Mouse (Mus musculus) thymus, postnatal 14 days (tissue): ENCODE results near the gene Gpr161.

ENCODE experiments used
- DNase-seq: peaks from one replicate; pipeline ENCODE4 v3.0.0; 2021

Gpr161 gene

GRCm38 (mm10) chr1:165295489-165295888, at the start of gene Gpr161:
Gene Gpr161 (plus strand): TSS chr1:165295789.
- no peak for DNase-seq

- no peak for DNase-seq
Observed at GRCm38 (mm10) chr1:165246587-165246986, 49.0 kb upstream of the Gpr161 start.

- no peak for DNase-seq
Observed at GRCm38 (mm10) chr1:165247085-165247484, 48.5 kb upstream of the Gpr161 start.

DNA sequence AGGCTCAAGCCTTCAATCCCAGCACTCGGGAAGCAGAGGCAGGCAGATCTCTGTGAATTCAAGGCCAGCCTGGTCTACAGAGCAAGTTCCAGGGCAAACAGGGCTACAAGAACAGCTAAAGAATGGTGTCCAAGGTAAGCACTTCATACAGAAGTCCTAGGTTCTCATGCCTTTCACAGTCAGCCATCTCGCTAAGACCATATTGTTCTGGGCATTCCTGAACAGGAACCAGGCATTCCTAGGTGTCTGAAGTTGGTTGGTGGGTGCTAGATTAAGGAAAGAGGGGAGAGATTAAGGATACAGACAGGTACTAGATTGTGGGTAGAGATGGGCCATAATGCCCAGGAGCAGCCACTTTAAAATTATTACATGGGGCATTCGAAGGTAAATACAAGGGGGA, 47.8 kb upstream of the Gpr161 start:
- no peak for DNase-seq

- no peak for DNase-seq
Observed at GRCm38 (mm10) chr1:165248842-165249241, 46.7 kb upstream of the Gpr161 start.

GRCm38 (mm10) chr1:165250546-165250945, 45.0 kb upstream of the Gpr161 start:
- DNase-seq, result no peak

GRCm38 (mm10) chr1:165252027-165252671, 43.4 kb upstream of the Gpr161 start:
- DNase-seq, result peak; percentile 60

GRCm38 (mm10) chr1:165274946-165275345, 20.6 kb upstream of the Gpr161 start:
- DNase-seq, result no peak

GRCm38 (mm10) chr1:165280741-165281140, 14.8 kb upstream of the Gpr161 start:
- DNase-seq, result no peak

GRCm38 (mm10) chr1:165281351-165282221, 14.0 kb upstream of the Gpr161 start:
- DNase-seq, result peak; percentile 68

DNA sequence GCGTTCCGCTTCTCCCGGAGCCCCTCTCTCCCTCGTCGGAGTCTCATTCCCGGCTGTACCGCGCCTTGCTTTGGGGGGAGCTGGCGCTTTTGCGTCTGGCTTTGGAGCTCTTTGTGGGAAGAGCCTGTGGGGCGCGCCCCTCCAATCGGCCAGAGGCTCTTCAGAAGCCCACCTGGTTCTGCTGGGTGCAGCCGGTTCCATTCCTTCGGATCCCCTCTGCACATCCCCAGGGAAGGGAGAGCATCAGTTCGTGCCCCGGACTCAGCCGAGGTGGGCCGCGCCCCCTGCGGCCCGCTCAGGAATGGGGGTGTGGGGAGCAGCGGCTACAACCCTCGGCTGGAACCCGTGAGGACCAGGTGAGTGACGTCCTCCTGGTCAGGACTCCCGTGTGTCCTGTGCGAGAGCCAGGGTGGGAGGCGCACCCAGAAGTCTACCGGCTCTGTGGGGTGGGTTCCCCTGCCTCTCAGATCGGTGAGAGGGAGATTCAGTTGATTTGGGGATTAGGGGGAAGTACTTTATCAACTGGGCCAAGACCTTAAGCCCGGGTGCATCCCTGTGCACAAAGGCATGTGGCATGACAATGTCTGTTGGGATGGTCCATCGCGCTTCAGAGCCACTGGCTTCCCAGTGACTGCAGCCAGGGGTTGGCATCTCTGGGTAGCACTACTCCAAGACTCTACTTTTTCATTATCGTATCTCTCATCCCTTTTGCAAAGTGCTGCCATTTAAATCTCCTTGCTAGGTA, 13.2 kb upstream of the Gpr161 start:
- DNase-seq, result peak; percentile 14

- no peak for DNase-seq
Observed at GRCm38 (mm10) chr1:165282967-165283345, 12.6 kb upstream of the Gpr161 start.

DNA sequence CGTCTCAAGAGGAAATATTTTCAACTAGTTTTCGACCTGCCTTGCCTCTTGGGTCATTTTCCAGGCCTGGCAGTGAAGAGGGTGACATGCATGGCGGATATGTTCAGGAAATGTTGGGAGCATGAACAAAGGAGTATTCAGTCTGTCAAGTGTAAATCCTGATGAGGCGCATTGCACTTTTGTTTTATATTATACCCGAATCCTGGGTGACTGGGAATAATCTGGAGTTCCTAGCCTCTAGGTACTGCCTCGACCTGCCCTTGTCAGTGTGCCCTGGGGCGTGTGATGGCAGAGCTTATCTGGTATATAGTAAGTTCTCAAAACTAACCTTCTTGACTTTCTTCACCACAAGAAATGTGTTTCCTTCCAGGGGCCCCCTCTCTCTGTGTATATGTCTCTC, 11.5 kb upstream of the Gpr161 start:
- DNase-seq, result no peak

DNA sequence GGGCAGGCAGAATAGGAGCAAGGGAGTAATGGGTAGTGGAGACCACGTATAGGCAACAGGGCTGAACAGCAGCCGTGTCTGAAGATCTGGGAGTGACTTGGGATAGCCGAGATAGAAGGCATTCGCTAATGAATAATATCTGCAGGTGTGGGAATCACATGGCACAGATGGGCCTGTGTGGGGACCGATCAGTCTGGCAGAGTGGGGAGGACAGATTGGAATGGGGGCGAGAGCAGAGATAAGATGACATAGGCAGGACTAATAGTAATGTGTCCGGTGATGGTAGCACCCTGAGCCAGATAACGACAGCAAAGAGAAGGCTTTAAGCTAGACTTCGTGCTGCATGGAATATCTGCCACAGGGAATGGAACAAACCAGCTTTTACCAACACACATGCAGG, 7.4 kb upstream of the Gpr161 start:
- DNase-seq, result no peak

GRCm38 (mm10) chr1:165289831-165290230, 5.8 kb upstream of the Gpr161 start:
- peak; percentile 53 for DNase-seq

GRCm38 (mm10) chr1:165291606-165292005, 4.0 kb upstream of the Gpr161 start:
- no peak for DNase-seq

- no peak for DNase-seq
Observed at GRCm38 (mm10) chr1:165301108-165301507, 5.5 kb downstream of the Gpr161 start.

DNA sequence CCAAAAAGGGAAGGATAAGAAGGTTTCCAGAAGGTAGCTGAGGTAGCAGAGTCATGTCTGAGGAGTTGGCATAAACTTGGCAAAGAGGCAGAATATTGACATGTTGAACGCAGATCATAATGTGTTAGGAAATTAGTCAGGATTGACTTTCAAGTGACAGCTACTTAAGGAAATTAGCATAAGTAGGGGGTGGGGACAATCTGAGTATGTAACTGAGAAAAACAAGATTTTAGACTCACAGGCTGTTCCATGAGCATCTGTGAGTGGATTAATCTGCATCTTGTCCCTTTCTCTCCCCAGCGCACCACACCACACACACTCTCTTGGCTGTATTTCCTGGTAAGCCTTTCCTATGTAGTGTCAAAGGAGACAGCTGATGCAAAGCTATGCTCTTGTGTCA, 6.0 kb downstream of the Gpr161 start:
- no peak for DNase-seq

DNA sequence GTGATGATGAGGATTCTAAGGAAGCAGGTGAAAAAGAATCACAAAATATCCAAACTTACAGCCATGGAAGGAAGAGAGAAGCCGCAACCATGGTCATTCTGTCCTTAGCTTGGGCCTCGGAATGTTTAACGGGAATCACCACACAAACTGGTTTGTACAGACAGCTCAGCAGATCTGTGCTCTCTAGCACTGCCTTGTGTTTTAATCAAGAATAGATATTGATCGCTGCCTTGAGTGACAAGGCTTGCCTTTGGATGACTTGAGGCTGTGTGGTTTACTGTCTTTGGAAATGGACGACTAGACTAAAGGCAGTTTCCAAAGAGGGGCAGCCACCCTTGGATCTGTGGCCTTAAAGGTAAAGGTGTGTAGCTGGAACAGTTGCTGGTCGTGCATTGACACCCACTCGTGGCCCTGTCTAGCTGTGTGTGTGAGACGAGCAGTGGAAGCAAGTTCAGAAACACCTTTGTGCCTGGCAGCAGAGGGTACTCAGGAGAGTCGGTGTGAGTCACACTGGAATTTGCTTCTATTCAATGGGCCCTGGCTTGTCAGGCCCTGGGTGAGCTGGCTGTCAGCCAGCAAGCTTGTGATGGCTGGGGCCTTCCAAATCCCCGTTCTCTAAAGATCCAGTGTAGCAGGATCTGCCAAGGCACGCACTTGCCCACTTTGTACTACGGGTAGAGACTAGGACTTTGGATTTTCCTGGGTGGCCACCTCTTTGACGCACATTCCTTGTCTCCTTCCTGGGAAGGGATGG, 7.0 kb downstream of the Gpr161 start:
- no peak for DNase-seq

DNA sequence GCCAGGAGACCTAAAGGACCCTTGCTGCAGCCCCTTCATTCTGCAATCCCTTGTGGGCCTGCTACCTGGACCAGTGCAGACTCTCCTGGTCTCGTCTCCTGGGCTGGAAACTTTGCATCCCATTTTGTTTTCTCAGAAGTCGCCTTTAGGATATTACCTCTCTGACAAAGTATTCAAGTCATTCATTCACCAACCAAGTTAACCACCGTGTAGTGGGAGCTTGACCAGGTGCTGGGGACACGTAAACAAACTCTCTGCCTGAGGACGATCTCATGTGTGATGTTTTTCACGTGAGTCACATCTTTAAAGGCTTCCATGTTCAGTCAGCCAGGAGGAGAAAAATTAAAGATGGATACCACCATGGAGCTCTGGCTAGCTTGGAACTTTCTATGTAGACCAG, 7.6 kb downstream of the Gpr161 start:
- no peak for DNase-seq

GRCm38 (mm10) chr1:165304341-165304740, 8.8 kb downstream of the Gpr161 start:
- no peak for DNase-seq

GRCm38 (mm10) chr1:165308180-165308579, 12.6 kb downstream of the Gpr161 start:
- DNase-seq, result no peak

DNA sequence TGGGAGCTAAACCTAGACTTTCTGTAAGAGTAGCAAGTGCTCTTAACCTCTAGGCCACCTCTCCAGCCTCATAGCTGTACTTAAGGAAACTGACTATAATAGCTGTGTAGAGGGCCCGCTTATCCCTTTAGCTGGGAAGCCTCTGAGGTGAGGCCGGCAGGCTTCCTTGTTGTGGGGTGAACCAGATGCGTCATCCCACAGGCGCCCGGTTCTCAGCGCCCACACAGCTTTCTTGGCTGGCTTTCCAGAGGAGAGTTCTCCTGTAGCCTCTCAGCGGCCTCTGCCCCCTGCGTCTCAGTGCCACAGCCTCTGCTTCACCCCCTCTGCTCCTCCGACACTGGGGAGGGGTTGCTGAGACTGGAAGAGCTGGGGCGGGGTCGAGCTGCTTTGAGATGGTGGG, 20.8 kb downstream of the Gpr161 start:
- DNase-seq, result no peak
